Mouse (Mus musculus): ENCODE data around the gene Usp48.

Usp48 gene

DNA sequence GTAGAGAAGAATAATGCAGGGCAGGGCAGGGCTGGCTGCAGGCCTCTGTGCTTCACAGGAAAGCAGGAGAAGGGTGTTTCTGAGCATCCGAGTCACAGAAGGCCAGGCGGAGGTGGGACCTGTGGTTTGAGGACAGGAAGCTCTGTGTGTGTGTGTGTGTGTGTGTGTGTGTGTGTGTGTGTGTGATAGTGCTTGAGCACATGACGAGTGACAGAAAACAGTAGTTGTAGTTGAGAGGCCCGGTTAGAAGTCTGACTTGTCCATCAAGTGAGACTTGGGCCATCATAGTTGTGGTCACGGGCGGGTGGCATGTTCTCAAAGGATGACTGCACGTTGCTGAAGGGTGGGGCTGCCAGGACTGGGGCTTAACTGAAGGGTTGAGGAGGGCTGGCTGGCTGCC lies 16.1 kb downstream of the Usp48 start:
- DNase-seq (ENCODE audit: low spot score), result no peak

DNA sequence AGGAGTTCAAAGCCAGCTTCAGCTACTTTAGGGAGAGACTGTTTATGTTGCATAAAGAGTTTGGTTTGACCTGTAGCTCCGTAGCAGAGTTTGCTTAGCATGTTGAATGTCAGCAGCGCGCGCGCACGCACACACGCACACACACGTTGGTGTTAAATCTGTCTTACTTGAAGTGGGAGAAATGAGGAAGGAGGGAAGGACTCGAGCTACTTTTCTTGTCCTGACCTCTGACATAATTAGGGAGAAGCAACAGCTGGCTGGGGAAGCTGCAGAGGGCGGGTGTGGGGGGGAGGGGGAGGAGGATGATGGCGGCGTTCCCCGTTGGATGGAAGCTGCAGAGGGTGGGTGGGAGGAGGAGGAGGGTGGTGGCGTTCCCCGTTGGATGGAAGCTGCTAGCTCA lies 16.7 kb downstream of the Usp48 start:
- DNase-seq (ENCODE audit: low spot score), result no peak

DNA sequence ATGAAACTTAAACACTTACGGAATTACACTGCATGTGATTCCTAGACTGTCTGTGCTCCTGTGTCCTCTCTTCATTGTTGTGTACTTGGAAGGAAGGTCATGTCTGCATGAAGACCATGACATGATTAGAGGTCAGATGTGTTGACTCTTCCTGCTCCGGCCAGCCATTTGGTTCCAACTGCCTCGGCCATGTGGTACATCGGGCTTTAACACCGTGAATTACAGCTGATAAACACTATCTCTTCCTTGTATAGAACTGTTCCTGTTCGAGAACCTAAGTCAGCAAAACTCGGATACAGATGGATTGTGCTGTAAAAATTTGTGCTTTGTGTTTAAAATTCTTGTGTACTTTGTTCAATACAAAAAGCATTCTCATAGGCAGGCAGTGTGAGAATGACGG lies 29.3 kb downstream of the Usp48 start:
- no peak for DNase-seq (ENCODE audit: low spot score)

DNA sequence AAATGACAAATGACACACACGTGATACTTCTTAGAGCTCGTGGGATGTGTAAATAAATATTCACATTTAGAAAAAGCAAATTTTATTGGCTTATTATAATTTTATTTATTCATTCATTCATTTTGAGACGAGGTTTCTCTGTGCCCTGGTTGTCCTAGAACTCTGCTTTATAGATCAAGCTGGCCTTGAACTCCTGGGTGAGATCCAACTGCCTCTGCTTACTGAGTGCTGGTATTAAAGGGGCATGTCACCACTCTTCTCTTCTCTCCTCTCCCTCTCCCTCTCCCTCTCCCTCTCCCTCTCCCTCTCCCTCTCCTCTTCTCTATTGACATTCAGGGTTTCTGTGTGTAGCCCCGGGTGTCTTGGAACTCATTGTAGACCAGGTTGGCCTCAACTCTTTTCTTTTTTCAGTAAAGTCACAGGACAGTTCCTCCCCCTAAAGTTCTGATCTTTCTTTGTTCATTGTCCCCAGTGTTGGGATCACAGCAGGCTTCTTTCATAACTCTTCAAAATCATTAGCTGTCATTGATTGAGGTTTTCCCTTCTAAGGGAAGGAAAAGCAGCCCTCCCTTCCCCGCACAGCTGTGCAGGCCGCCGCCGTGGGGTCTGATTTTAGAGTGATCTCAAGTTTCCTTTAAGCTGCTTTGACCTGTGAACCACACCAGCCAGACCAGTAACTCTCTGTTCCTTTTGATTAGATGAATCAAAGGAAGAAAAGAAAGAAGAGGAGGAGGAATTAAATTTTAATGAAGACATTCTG lies 34.1 kb downstream of the Usp48 start:
- DNase-seq (ENCODE audit: low spot score), result no peak

DNA sequence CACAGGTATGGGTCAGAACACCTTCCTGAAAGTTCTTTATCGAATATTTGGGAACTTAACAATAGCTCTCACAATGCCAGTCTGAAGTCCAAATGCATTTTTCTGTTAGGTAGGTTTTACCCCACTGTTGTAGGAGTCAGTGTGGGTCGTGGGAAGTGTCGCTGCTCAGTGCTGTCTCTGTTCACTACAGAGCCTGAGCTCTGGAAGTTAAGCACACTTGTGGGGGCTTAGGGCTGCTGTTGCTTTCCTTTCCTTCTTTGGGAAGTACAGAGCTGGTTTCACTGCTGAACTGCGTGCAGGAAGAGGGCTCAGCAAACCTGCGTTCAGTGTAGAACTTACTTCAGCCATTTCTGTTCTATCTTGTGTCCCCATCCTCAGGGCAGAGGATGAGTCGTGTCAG lies 34.8 kb downstream of the Usp48 start:
- no peak for DNase-seq (ENCODE audit: low spot score)

DNA sequence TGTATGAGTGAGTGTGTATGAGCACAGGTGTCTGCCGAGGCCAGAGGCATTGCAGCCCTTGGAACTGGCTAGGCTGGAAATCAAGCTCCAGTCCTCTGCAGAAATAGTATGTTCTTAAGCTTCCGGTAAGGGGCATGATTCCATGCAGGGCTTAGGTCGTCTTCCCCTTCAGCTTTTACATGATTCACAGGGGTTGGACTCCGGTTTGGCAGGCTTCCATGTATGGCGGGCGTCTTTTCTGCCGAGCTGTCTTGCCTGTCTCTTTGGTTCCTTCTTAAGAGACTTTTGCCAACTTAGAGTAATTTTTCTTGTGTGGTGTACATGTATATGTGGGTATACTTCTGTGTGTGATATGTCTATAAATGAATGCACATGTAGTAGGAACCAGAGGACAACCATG lies 35.8 kb downstream of the Usp48 start:
- DNase-seq (ENCODE audit: low spot score), result no peak

DNA sequence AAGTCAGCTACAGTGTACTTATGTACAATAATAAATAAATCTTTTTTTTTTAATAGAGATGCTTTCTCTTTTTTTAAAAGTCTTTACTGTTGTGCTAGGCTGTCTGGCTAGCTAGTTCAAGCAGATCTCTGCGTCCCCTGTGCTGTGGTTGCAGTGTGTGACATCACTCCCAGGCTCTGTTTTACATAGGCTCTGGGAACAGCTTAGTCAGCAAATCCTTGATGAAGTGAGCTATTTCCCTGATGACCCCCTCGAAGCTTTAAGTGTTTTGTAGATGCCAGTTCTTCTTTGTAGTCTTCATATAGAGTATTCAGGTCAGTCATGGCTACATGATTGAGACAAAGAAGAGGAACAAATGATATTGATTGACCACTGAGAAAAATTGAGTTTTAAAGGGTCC lies 36.6 kb downstream of the Usp48 start:
- no peak for DNase-seq (ENCODE audit: low spot score)

DNA sequence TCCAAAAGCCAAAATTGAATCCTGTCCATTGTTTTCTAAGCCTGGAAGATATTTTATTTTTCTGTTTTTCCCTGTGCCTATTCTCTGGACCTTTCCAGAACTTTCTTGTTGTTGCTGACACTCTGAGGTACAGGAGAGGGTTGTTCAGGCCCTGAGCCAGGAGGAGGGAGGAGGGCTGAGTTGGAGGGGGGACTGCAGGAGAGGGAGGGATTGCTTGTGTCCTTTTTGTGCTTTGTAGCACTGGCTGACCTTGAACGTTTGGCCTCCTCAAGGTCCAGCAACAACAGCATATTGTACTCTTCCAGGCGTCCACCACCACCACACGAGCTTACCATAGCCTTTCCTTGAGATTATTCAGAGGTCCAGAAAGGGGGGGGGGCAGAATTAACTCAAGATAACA lies 38.0 kb downstream of the Usp48 start:
- no peak for DNase-seq (ENCODE audit: low spot score)

DNA sequence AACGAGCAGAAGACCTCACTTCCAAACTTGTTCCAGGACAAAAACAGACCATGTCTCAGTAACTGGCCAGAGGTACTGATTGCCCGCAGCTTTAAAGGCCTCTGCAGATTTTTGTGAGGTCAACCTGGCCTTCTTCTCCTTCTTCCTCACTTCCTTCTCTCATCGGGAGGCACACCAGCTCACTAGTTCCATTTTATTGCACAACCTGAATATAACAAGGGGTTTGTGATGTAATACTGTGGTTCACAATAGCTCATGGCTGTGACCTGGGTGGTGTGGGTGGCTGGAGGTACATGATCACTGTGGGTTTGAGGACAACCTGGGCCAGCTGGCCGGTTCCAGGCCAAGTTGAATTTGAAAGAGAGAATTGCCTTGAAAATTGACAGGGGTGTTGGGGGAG lies 39.8 kb downstream of the Usp48 start:
- no peak for DNase-seq (ENCODE audit: low spot score)

DNA sequence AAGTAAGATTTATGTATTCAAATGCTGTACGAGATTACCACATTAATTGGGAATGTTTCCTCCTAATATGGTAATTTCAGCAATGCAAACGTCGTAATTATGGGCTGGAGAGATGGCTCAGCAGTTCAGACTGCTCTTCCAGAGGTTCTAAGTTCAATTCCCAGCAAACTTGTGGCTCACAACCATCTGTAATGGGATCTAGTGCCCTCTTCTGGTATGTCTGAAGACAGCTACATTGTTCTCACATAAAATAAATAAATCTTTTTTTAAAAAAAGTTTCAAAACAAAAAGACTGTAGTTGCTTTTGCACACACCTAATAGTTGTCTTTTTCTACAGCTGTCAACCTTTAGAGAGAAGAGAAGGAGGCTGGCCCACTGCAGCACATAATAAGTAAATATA lies 43.0 kb downstream of the Usp48 start:
- DNase-seq (ENCODE audit: low spot score), result no peak

DNA sequence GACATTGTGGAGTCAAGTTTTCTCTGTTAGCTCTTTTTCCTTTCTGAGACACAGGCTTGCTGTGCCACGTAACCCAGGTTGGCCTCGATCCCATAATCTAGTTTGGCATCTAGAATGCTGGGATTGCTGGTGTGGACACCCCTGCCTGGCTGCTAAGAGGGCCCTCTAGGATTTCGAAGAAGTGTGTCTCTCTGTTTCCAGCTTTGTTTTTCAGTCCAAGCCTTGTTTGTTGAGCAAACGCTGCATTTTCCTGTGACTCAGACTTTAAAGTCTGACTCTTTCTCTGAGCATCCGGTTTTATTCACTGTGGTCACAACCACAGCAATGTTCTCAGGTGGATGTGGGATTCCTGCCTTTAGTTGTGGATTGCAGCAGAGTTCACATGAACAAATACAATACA lies 48.0 kb downstream of the Usp48 start:
- no peak for DNase-seq (ENCODE audit: low spot score)

DNA sequence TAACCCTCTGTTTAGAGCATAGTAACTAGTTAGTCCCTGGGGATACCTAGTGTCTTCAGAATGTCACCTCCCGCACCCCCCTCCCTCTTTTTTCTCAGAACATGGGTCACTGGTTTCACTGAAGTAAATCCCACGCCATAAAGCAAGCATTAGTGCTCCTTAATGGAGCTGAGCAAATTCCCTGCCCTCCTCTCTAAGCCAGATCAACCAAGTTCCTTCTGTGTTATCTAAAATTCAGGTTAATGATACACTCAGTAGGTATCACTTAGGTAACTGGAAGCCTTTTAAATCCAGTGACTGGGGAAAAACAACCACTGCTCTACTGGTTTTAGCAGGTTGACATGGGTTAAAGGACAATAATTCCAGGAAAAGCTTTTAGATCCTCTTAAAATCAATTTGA lies 48.5 kb downstream of the Usp48 start:
- no peak for DNase-seq (ENCODE audit: low spot score)

DNA sequence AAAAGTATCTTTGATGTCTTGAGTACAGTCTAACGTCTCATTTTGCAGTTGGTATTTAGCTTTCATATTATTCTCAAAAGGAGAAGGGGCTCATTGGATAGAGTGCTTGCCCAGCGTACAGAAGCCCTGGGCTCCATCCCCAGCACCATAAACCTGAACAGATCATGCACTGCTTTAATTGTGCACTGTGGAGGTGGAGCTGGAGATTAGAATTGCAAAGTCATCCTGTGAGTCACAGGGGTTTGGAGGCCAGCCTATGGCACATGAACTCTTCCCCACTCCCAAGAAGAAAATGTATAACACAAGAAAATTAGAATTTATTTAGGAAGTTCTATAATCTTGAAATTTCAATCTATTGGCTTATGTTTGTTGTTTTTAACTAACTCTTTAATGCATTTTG lies 49.9 kb downstream of the Usp48 start:
- DNase-seq (ENCODE audit: low spot score), result no peak

DNA sequence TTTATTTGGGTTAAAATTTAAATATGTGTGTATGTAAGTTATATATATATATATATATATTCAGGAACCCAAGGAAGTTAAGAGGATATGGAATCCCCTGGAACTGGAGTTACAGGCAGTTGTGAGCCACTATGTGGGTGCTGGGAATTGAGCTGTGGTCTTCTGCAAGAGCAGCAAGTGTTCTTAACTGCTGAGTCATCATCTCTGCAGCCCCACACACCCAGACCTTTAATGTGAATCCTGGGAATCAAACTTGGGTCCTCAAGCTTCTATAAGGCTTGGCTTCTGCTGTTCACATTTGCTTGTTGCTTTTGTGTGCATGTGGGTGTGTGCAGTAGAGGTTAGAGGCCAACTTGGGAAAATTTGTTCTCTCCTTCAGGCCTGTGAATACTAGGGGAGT lies 52.7 kb downstream of the Usp48 start:
- DNase-seq (ENCODE audit: low spot score), result no peak

DNA sequence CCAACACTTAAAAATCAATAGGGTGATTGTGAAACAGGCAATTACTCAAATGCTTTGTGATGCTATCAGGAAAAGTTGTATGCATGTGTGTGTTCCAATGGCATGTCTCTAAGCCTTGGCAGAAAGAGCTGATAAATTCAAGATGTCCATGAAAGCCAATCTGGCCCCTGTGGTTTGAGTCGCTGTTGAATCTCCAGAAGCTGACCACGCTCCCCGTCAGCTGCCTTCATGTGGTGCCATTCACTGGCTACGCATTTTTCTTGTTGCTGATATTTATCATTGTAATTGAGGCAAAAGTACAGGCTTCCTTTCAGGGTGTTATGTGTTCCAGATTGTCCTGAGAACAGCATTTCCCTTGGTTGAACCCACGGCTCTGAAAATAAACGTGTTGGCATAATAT lies 54.1 kb downstream of the Usp48 start:
- DNase-seq (ENCODE audit: low spot score), result no peak

DNA sequence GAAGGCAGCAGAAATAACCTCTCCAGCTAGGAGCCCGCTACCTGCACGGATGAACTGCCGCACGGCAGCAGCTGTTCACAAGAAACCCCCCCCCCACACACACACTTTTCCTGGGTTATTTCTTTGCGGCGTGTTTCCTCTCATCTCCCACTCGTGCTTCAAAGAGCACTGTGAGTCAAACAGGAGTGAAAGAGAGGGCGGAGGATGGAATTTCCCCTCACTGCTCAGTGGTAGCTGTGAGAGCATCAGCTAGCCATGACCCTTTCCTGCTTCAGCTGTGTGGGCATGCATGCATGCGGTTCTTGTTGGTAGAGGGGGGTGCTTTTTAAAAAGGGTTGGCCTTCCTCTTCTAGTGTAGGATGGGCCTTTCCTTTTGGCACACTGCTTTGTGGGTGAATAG lies 54.7 kb downstream of the Usp48 start:
- DNase-seq (ENCODE audit: low spot score), result no peak

DNA sequence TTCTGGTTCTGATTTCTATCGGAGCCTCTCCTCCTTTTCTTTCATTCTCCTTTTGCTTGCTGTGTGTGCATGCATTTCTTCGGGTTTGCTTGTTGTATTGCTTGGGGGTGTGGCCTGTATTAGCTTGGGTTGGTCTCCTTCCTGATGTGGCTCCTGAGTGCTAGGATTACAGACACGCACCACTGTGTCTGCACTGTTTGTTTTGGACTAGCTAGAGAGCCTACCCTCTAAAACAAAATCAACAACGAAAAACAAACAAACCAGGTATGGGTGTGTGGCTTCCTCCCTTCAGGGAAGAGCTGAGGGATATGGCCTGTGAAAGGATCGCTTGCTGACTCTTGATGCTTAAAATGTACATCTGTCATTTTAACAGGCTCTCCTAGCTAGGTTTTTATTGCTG lies 57.4 kb downstream of the Usp48 start:
- no peak for DNase-seq (ENCODE audit: low spot score)

DNA sequence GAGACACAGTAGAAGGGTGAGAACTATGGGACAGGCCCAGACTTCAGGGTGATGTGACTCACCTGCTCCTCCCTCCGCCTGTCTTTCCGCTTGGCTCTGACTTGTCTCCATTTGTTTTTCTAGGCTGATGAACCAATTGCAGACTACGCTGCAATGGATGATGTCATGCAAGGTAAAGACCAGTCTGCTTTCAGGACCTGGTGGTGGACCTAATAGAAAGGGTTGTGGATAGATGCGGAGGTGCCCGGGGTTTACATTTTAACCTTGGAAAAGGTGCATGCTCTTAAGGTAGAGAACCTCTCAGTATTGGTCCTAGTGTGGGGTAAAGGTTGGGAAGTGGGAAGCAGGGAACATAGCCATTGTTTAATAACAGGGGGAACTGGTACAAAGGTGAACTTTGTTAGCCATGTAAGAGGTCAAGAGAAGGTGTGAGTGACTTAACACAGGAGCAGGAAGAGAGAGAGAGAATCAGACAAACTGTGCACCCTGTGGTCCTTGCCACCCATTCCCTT lies 59.3 kb downstream of the Usp48 start:
- DNase-seq (ENCODE audit: low spot score), result no peak

DNA sequence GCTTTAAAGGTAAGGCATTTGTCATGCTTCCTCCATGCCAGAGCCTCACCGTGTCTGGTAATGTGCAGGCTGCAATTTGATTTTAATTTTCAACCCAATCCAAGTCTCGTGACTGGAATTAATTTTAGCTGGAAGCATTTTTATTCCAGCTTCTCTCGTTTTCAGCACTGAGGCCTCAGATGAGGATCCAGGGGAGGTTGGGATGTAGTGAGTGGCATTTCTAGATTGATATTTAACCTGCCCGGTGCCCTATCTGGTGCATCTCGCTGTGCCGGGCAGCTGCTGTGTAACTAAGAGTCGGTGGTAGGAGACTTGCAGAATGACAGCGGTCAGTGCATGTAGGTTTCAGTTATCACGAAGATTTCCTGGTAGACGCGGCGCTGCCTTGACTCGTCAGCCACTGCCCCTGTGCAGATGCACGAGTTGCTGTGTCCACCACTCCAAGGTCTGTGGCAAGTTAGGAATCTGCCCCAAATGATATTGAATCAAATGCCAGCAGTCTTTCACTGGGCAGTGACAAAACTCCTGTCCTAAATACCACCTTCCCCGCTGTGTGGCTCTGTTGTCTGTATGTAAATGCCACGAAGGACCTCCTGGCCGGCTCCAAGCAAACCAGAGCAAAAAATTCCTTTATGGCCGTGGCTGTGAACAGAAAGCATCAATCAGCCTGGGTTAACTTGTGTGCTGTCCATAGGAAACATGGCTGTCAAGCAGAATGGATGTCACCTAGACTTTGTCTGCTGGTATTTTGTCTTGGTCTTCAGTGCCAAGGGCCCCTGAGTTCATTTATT lies 61.9 kb downstream of the Usp48 start:
- no peak for DNase-seq (ENCODE audit: low spot score)

DNA sequence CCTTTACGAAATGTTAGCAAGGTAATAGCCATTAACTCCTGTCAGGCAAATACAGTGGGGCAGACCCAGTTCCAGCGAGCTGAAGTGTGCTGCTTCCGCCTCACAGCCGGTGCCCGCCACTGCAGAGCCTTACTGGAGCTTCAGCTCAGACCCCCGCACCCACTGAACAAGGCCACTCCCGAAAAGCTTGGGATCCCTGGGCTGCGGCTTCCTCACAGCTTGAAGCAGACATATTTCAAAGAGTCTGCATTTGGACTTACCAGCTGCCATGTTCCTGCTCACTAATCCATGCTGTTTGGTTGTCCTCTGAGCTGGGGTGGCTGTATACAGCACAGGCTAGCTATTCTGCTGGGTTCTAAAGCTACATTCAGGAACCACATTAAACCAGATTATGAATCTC lies 64.1 kb downstream of the Usp48 start:
- no peak for DNase-seq (ENCODE audit: low spot score)

DNA sequence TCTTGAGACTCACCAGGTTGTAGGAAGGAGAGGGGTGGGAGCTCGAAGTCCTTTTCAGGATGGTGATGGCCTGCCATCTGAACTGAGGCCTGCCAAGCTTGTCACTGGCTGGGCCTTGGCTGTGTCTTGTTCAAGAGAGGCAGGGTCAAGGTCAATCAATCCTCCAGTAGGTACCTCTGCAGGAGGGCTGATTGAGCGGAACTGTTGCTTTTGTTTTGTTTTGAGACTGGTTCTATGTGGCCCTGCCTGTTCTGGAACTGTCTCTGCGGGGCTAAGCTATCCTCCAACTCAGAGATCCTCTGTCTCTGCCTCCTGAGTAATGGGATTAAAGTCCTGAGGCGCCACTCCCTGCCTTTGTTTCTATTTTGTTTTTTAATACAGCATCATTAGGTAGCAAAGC lies 66.0 kb downstream of the Usp48 start:
- DNase-seq (ENCODE audit: low spot score), result no peak

DNA sequence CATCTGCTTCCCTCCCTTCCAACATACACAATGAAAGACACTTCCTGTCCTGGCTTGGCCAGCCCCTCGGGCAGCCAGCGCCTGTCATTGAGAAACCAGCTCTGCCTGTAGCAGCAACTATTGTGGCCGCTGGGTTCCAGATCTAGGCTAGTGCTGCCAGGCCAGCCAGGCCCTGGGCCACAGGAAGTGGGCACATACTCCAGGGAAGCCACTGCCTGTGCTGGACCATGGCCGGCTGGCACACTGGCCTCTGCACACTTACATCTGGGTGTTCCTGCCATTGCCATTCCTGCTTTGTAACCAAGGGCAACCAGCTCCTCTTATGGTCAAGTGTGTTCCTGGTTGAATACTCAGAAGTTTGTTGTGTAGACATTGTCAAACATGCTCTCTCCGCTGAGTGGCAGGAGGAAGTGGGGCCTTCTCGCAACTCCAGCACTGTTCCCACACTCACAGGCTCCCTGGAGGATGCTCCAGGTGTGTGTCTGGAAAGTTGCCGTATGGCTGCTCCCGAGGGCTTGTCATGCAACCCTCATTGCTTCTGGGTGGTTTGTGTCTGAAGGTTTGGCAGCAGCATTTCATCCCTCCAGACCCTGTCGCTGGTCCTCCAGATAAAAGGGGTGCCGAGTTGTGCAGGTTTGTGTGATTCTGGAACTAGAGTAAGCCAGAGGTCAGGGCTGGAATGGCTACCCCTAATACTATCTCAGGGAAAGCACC lies 67.0 kb downstream of the Usp48 start:
- no peak for DNase-seq (ENCODE audit: low spot score)

DNA sequence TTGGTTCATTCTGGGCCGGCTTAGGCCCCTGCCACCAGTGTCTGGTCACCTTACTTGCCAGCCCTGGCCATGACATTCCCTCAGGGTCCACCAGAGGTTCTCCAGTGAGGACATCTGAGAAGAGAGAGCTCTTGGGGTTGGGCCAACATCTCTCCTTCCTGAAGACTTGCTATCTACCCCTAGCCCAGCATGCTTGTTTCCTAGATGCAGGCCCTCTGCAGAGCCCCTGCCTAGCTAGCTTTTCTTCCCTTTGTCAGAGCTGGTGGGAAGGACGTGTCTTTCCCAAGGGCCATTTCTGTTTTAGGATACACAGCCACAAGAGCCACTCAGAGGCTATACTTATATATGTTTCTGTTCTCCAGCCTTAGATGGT lies 67.5 kb downstream of the Usp48 start:
- DNase-seq (ENCODE audit: low spot score), result no peak

Measured in urinary bladder, postnatal 10 days (tissue).